Mouse (Mus musculus): ENCODE results near the gene Alpk3. TPM values are rescaled to one million over a fixed set of nuclear protein-coding genes. Genes with fewer than 3 reads are reported as not detected.
A peak's percentile ranks its signal among the peaks of the same experiment; 100 is the strongest.

Alpk3 gene
- 0.06 TPM in 1 of 2 replicates, not detected in the other for total RNA-seq (2021)
- long read RNA-seq, result 0 reads

DNA sequence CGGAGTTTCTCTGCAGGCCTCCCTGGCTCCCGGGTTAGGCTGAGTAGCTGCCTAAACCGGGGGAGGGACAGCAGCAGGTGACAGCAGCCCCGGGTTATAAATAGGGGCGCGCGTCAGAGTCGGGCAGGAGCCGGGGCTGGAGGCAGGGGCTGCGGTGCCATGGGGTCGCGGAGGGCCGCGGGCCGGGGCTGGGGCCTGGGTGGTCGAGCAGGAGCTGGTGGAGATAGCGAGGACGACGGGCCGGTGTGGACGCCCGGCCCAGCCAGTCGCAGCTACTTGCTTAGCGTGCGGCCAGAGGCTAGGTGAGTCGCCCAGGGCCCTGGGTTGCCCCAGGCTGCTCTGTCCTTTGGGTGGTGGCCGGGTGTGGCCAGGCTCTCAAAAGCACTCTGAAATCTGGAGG lies at the start of gene Alpk3:
TSS of gene Alpk3 (plus strand) at position 130 of the 400 bp plus-strand sequence.
- DNase-seq, result no peak

DNA sequence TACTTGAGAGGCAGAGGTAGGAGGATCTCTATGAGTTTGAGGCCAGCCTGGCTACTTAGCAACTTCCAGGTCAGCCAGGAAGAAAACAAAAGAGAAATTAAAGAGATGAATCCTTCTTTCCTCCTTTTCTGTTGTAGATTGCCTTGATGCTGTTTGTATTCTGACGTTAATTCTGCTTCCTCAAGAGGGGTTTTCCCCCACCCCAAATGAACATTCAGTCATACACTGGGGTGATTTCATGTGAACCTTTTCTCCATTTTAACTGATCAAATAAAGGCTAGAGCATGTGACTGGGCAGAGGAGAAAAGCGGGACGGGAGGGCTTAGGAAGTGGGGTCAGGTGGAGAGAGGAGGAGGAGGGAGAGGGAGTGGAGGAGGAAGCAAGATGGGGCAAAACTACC lies 49.1 kb upstream of the Alpk3 start:
- DNase-seq, result no peak

DNA sequence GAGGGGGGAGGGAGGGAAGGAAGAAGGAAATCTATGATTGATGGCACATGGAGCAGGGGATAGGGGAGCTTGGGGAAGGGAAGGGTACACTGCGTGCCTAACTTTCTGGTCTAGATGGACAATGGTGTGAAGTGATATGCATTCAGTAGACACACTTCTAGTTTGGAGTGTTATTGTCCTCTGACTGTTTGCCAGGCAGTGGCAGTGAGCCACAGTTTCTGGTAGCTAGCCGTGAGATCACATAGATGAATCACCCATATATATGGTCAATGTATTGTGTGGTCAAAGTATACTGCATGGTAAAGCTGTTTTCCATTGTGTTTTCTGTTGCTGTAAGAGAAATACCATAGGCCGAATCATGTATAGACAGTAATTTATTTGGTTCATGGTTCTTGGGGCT lies 45.8 kb upstream of the Alpk3 start:
- DNase-seq, result no peak

DNA sequence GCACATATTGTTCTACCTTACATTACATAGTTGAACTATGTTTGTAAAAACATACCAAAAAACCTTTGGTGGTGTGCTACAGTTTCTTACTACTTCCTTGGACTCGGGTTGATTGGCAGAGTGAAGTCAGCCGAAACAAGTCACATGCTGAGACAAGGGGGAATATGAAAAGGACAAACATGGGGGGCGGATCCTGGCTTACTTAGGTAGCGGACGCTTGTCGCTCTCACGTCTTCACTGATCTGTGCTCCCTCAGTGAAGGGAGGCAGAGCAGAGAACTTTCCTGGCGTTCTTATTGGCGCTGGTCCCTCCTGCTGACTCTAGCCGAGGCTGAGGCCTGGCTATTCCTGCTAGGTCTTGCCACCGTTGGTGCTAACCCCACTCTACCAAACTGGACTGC lies 37.1 kb upstream of the Alpk3 start:
- DNase-seq, result no peak

DNA sequence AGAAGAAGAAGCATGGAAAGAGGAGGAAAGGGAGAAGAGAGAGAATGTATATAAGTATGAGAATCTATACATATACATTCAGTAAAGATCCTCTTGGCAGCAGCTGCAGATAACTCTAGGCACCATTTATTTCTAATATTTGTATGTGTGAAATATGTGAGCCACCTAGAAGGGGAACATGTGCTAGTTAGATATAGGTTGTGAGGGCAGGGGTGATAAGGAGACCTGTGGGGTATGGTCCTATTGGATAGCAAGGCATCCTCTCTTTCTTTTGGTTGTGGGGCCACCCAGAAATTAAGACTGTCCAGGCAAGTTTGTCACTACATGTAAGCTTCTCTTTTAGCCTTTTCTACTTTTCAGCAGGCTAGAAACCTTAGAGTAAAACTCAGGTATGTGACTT lies 34.7 kb upstream of the Alpk3 start:
- no peak for DNase-seq

DNA sequence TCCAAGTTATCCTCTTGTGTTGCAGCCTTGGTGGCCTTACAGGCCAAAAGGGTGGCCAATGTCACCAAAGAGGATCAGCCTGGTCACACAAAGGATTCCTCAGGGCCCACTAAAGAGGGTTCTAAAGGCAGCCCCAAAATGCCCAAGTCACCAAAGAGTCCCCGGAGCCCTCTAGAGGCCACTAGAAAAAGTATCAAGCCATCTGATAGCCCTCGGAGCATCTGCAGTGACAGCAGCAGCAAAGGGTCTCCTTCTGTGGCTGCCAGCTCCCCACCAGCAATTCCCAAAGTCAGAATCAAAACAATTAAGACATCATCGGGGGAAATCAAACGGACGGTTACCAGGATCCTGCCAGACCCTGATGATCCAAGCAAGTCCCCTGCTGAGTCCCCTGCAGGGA lies 33.3 kb upstream of the Alpk3 start:
- DNase-seq, result no peak

DNA sequence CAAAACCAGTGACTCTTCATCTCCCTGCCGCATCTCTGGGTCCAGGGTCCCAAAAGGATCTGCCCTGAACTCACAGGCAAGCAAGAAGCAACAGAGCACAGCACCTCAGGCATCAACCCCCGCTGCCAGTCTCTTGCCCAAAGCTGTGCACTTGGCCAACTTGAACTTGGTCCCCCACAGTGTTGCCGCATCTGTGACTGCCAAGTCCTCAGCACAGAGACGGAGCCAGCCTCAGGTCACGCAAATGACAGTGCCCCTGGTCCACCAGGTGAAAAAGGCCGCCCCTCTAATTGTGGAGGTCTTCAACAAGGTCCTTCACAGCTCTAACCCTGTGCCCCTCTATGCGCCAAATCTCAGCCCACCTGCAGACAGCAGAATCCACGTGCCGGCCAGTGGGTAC lies 32.7 kb upstream of the Alpk3 start:
- DNase-seq, result no peak

DNA sequence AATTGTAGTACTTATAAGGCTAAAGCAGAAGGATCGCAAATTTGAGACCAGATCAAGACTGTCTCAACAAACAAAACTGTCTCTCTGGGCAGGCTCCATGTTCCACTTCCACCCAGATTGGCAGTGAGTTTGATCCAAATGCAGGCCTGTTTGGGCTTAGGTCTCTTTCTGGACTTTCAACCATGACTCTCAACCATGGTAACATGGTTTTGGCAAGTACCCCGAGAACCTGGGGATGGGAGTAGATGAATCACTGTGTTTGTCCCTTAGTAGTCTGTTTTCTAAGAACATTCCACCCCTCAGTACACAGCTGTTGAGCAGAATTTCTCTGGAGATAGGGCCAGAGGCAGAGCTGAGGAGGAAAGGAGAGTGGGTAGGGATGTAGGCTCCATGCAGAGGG lies 31.6 kb upstream of the Alpk3 start:
- no peak for DNase-seq

DNA sequence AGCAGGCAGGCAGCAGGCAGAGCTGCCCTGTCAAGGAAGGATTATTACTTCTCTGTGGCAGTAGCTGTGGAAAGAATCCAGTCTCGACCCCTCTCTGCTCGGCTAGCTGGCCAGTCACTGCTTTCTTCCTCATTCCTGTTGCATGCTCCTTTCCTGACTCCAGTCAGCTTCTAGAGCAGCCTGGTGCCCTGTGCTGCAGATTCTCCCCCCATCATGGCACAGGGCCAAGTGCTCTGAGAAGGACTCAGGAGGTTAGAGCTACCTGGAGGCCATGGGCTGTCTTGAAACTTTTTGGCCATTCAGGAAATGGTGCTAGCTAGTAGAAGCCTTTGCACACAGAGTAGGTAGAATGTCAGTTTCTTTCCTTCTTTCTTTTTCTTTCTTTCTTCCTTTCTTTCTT lies 17.7 kb upstream of the Alpk3 start:
- DNase-seq, result no peak

DNA sequence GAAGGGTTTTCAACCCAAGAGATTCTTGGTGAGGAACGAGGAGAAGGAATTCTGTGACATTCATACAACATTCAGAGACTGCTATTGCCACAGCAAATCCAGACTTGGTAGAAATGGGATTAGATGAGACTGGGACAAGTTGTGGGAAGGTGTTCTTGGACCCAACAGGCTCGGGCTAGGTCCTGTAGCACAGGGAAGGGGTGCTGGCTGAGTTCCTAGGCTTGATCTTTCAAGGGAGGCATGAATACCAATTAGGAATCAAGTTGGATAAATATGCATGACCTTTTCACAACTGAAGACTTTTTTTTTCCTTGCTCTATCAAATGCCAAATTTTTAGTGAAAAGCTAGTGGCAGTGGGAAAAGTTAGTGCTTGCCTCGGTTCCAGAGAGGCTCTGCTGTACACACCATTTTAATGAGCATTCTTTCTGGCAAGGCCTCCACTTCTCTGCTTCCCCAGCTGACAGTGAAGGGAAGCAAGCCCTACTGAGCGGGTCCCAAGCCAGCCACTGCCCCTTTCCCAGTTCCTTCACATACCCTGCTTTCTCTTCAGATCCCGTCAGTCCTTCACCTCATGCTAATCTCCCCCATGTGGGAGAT lies 14.3 kb upstream of the Alpk3 start:
- DNase-seq, result no peak

DNA sequence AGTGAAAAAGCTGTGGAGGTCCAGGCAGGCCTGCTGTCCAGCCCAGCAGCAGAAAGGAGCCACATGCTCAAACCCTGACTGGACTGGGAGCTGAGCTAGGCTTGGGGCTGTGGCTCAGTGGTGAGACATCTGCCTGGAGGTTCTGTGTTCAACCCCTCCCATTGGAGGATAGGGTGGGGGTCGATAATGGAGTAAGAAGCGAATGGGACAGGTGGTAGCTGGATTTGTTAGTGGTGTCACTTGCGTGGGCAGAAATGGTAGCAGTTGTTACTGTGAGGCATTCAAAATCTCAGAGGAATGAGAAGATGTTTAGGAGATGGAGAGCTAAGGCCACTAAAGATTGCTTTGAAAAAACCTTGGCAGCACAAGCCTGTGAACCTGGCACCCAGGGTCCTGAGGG lies 9.6 kb upstream of the Alpk3 start:
- no peak for DNase-seq

DNA sequence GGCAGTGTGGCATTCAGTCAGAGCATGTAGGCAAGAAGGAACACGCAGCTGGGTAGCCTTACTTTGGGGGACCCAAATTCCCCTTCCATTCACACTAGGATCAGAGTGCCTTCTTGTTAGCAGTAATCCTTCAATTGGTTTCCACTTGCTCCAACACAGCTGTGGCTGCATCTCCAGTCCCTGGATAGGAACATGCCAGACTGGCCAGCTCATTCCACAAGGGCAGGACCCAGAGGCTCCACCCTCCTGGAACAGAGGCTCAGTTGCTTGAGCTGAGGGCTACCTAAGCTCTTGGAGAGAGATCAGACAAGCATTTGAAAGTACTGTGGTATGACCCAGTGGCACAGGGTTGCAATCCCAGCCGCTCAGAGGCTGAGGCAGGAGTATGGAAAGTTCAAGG lies 8.9 kb upstream of the Alpk3 start:
- DNase-seq, result peak; percentile 43

DNA sequence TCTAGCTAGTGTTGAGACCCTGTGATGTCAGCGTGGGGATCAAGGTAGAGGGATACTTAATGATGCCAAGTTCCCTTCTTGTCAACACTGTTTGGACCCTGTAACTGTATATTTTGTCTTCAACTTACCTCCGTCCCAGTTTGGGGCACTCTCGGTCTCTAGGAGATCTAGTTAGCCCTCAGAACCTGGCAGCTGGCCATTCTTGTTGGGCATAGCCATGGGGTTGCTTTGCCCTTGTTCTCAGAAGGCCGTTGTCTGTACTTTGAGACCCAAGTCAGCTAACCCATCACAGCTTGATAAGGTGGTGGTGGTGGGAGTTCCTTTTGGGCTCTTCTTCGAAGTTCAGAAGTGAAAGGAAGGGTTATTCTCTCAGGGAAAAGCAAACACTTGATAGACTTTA lies 7.4 kb upstream of the Alpk3 start:
- DNase-seq, result no peak

DNA sequence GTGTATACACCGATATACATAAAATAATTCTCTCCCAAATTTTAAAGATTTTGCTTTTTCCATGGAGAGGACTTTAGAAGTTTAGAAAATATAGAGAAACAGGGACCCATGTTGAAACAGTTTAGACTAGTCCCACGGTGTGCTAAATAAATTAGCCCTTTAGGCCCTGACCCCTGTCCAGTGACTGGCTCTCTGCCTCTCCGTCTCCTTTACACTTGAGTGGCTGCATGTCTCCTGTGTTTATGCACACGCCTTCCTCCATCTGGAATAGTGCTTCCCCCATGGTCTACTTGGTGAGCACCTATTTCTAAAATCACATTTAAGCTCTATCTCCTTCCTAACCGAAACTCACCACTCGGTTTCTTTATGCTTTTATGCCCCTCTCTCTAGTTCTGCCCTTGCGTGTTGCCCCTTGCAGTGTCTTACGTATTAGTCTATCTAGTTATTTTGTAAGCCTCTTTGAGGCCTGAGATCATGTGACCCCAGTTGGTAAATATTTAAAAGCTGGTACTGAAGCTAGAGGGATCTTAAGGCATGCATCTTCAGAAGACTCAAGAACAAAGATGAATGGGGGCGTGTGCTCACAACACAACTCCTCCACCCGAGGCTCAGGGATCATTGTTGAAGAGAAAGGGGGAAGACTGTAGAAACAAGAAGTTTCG lies 1.6 kb upstream of the Alpk3 start:
- DNase-seq, result no peak

DNA sequence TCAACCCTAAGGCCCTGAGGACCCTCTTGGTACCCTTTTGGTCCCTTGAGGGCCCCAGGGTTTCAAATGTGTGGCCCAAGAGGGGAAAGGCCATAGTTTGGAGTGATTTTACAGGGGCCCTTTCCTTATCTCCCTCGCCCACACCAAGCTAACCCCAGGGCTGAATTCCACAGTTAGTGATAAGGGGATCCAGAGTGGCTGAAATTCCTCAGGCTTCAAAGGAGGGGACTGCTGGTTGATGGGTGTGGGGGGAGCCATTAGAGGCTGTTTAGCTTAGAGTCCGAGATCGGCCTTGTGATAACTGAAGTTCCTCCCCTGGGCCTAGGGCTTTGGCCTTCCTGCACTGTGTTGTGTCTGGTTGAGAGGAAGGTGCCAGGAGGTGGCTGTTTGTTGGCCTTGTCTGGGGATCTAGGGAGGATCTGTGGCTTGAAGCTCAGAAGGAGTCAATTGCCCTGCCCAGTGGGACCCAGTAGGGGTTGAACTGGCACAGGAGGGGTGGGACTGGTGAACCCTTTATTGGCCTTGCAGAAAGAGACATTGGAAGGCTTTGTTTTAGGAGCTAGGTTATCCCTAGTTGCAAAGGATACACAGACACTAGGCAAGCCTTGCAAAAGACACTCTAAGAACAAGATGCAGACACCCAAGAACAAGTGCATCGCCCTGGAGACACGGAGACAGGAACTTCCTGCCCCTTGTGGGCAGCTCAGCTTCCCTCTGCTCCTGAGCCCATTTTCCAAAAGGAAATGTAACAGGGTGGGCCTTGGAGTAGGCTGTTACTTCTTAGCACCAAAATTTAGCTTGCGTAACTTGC lies 706 bp downstream of the Alpk3 start:
- no peak for DNase-seq

DNA sequence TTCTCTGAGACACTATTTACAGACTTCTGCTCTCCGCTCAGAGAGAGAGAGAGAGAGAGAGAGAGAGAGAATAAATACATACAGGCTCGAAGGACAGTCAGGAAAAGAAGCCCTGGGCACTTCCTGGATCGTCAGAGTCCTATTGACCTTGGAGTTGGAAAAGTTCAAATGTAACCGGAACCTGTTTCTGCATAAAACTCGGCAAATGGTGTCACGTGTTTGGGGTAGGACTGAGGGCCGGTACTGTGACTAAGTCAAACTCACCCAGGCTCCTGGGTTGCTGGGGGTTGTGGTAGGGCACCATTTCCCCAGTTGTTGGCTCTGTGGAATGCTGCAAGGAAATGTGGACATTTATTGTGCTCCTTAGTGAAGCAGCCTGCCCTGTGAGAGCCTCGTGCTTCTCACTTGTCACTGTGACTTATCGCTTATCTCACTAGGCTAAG lies 1.3 kb downstream of the Alpk3 start:
- no peak for DNase-seq

DNA sequence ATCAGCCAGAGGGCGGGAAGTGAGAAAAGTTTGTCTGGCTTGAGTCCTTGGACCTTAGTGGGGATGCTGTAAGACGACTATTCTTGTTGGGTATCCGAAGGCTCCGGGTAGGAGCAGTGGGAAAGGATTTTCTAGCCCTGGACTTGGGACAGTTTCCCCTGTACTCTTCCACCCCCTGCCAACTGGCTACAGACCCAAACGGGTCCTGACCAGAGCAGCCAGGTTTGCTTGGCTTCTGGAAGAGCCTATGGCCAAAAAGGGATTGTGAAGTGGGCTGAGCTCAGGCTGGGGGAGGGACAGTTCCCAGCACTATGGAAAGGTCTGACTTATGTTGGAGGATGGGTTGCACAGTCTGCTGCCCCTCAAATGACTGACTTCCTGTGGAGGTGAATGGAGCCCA lies 2.0 kb downstream of the Alpk3 start:
- DNase-seq, result no peak

DNA sequence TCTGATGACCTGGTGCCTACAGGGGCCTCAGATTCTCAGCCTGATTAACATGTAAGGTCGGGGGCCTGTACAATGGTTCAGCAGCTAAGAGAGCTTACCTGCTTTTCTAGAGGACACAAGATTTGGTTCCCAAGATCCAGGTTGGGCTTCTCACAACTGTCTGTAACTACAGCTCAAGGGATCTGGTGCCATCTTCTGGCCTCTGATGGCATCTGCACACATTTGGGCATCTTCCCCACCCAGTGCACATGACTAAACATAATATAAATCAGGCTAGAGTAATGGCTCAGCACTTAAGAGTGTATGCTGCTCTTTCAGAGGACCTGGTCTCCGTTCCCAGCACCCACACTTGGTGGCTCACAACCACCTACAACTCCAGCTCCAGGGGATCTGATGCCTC lies 3.5 kb downstream of the Alpk3 start:
- peak; percentile 27 for DNase-seq

DNA sequence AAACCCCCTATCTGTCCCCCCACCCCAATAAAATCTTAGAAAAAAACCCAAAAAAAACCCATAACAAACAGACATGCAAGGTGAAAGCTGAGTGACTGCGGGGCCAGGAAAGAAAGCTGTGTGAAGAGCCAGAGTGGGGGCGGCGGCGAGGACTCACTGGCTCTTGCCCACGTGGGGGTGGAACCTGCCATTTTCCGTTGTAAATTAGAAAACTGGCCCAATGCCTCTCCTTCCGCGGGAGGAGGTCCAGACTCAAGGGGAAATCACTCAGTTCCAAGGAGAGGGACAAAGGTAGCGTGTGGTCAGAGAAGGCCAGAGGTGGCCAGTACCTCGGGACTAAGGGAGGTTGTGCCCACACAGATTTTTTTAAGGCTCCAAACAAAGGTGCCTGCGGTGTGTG lies 4.5 kb downstream of the Alpk3 start:
- no peak for DNase-seq

DNA sequence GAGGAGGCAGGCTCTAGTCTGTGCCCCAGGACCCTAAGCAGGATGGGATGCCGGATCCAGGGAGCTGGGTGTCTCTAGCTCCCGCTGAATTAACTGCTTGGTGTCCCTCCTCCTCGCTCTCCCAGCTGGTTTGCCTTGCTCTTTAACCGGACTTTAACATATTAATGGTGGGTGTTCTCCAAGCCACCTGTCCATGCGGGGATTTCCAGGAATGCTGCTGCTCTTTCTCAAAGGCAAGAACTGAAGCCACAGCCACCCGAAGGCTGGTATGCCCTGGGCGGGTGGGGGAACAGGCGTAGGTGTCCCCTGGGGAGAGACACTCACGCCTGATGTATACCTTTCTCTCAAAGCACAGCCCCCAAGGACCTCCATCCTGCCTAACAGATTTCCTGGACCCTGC lies 5.9 kb downstream of the Alpk3 start:
- no peak for DNase-seq

DNA sequence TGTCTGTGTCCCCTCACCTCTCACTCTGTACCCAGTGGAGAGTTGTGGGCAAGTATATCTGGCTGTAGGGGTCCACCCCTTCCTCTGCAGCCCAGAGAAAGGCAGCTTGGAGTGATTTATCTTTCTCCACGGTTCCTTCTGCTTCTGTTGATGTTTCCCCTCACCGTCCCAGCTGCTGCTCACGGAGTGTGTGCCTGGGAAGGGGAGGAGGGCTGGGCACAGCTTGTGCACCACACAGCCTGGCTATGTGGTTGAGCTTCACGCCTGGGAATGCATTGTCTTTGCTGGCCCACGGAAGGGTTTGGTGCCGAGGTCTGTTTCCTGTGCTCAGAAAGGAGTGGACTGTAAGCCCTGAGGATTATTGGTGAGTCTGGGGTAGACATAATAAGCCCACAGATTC lies 9.3 kb downstream of the Alpk3 start:
- DNase-seq, result no peak

DNA sequence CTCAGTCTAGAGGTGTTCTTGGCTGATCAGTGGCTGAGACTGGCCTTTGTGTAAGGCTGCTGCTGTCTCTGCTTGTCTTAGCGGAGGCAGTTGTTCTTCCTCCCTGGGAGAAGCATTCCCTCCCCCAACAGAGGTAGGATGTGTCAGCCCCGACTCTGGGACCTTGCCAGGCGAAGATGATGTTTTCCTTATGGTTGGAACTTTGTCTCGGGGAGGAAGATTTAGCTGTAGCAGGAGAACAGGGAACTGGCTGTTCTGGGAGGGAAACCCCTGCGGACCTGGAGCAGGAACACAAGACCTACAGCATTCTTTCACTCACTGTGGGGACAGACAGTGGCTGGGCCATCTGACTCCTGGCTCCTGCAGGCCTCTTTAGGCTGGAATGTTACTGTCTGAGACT lies 15.1 kb downstream of the Alpk3 start:
- DNase-seq, result no peak

DNA sequence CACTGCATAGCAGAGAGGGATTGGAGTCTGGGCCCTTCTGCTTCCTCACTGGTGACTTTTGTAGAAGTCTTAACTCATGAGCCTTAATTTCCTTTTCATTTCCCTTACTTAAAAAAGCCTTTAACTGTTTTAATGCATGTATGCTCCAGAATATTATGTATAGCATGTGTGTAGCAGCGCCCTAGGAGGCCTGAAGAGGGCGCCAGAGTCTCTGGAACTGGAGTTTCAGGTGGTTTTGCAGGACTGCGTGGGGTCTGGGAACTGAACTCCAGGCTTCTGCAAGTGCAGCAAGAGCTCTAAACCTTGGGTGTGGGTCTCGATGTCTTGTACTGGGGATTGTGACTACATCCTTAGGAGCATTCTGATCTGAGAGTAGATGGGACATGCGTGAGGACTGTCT lies 15.9 kb downstream of the Alpk3 start:
- no peak for DNase-seq

DNA sequence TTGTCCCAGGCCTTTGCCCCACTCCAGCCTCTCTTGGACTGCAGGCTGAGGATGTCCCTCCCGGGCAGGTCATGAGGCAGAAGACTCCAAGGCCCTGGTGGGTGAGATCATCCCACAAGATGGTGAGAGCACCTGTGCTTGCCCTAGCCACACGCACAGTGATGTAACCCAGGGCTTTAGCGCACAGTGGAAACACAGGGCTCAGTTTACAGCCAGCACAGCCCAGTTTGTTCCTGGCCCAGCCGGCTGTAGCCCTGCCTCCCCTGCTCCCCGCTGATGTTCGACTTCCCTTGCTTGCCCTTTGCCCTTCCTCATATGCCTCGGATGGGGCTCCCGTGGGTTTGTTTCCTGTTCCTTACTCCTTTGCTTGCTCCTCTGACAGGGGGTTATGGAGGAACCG lies 17.1 kb downstream of the Alpk3 start:
- no peak for DNase-seq

All from adrenal gland, postnatal 25 days (tissue).